Mouse (Mus musculus) urinary bladder, postnatal 36 days (tissue): ENCODE measurements around the gene Gm37240.

Source experiments
- DNase-seq, 2 experiments: peaks; one replicate each; pipeline ENCODE4 v3.0.0; 2022; ENCODE audit warnings: low spot score in 2 of 2, mixed read lengths in 1 of 2

Gene Gm37240

GRCm38 (mm10) chr3:85140488-85140887, 746.8 kb downstream of the Gm37240 start:
- DNase-seq, result no peak

GRCm38 (mm10) chr3:85138407-85138806, 748.9 kb downstream of the Gm37240 start:
- DNase-seq, result no peak

- no peak for DNase-seq
These were observed 753.8 kb downstream of the Gm37240 start for GRCm38 (mm10) chr3:85133561-85133960.

- no peak for DNase-seq
These were observed 755.4 kb downstream of the Gm37240 start for GRCm38 (mm10) chr3:85131878-85132277.

GRCm38 (mm10) chr3:85128546-85128945, 758.8 kb downstream of the Gm37240 start:
- DNase-seq, result no peak

- no peak for DNase-seq
These were observed 760.3 kb downstream of the Gm37240 start for GRCm38 (mm10) chr3:85126970-85127369.

- no peak for DNase-seq
These were observed 761.8 kb downstream of the Gm37240 start for GRCm38 (mm10) chr3:85125471-85125870.

GRCm38 (mm10) chr3:85124924-85125323, 762.4 kb downstream of the Gm37240 start:
- no peak for DNase-seq

GRCm38 (mm10) chr3:85124410-85124809, 762.9 kb downstream of the Gm37240 start:
- no peak for DNase-seq

- no peak for DNase-seq
These were observed 769.6 kb downstream of the Gm37240 start for GRCm38 (mm10) chr3:85117702-85118101.

GRCm38 (mm10) chr3:85117014-85117413, 770.3 kb downstream of the Gm37240 start:
- no peak for DNase-seq

GRCm38 (mm10) chr3:85115959-85116543, 771.3 kb downstream of the Gm37240 start:
- no peak for DNase-seq

GRCm38 (mm10) chr3:85113565-85113964, 773.8 kb downstream of the Gm37240 start:
- DNase-seq, result no peak

- no peak for DNase-seq
These were observed 776.6 kb downstream of the Gm37240 start for GRCm38 (mm10) chr3:85110762-85111161.

- DNase-seq, result no peak
These were observed 778.1 kb downstream of the Gm37240 start for GRCm38 (mm10) chr3:85109221-85109620.

- DNase-seq, result no peak
These were observed 778.9 kb downstream of the Gm37240 start for GRCm38 (mm10) chr3:85108396-85108795.

GRCm38 (mm10) chr3:85106956-85107355, 780.4 kb downstream of the Gm37240 start:
- DNase-seq, result no peak

- no peak for DNase-seq
These were observed 783.0 kb downstream of the Gm37240 start for GRCm38 (mm10) chr3:85104301-85104700.

GRCm38 (mm10) chr3:85080882-85081558, 806.3 kb downstream of the Gm37240 start:
- no peak for DNase-seq

GRCm38 (mm10) chr3:85064113-85064512, 823.2 kb downstream of the Gm37240 start:
- DNase-seq, result no peak

- no peak for DNase-seq
These were observed 827.2 kb downstream of the Gm37240 start for GRCm38 (mm10) chr3:85060153-85060552.

GRCm38 (mm10) chr3:85057245-85057644, 830.1 kb downstream of the Gm37240 start:
- DNase-seq, result no peak

GRCm38 (mm10) chr3:85053526-85053925, 833.8 kb downstream of the Gm37240 start:
- DNase-seq, result no peak

- no peak for DNase-seq
These were observed 835.1 kb downstream of the Gm37240 start for GRCm38 (mm10) chr3:85052196-85052595.
